Mouse (Mus musculus) thymus, adult 2 months (tissue): ENCODE measurements around the gene Hps4.

Experiments used
- CTCF ChIP-seq: fragments of 200-500 bp; IDR thresholded peaks from 2 replicates; pipeline ENCODE4 v1.5.1; 2012; ENCODE audit warnings: mild to moderate bottlenecking, control low read depth, low read length, moderate library complexity, borderline replicate concordance; ENCODE audit not compliant: control insufficient read depth, poor library complexity, insufficient read depth; ENCODE audit errors: extremely low read depth
- POLR2A ChIP-seq: fragments of 200-500 bp; IDR thresholded peaks from 2 replicates; pipeline ENCODE4 v1.6.1; 2012; ENCODE audit warnings: mild to moderate bottlenecking, low read length, control low read depth, moderate library complexity; ENCODE audit not compliant: control insufficient read depth, poor library complexity, insufficient read depth; ENCODE audit errors: extremely low read depth

DNA sequence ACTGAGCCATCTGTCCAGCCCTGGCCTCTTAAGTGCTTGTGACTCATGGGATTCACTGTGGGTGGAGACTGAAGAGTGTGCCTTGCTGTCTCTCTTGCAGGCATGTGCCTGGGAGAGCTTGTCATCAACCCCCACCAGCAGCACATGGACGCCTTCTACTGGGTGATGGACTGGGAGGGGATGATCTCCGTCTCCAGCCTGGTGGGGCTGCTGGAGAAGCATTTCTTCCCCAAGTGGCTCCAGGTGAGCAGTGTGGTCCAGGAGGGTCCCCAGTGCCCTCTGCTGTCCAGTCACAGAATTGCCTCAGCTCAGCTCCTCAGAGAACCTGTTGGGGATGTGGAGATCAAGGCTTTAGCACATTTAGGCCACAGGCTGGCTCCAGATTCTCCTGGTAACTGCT lies 7.4 kb upstream of the Hps4 start:
- TF ChIP-seq POLR2A (no peak), CTCF (peak; percentile 78; the same call in 1 of the 2 replicates)
